Mouse (Mus musculus) heart, postnatal 0 days (tissue): ENCODE measurements around the gene Gm5447. TPM values are rescaled to one million over a fixed set of nuclear protein-coding genes. Genes with fewer than 3 reads are reported as not detected.

Experiments used
- ATAC-seq: fragments of 200-750 bp; cut with Nextera tagmentation; 2 replicates; pipeline ENCODE4 v1.8.0; 2017; ENCODE audit warnings: low read depth, moderate number of reproducible peaks, moderate library complexity; ENCODE audit not compliant: insufficient read depth
- DNase-seq: peaks from one replicate; pipeline ENCODE4 v3.0.0-alpha.2; 2016; ENCODE audit warnings: low spot score
- H3K27ac ChIP-seq: fragments of 300-500 bp; sonication (generic); 2 replicates; pipeline ENCODE4 v1.5.1; 2014; ENCODE audit warnings: low read depth, mild to moderate bottlenecking
- H3K27me3 ChIP-seq: fragments of 300-500 bp; sonication (generic); 2 replicates; pipeline ENCODE4 v1.6.1; 2014; ENCODE audit warnings: low read length, mixed read lengths; ENCODE audit not compliant: control insufficient read depth, insufficient read depth
- H3K36me3 ChIP-seq: fragments of 300-500 bp; sonication (generic); replicated peaks from 2 replicates; pipeline ENCODE4 v1.6.1; 2014; ENCODE audit warnings: low read length, mixed read lengths; ENCODE audit not compliant: control insufficient read depth, insufficient read depth
- H3K4me1 ChIP-seq: fragments of 300-500 bp; sonication (generic); 2 replicates; pipeline ENCODE4 v1.6.1; 2014; ENCODE audit warnings: antibody characterized with exemption; ENCODE audit not compliant: control insufficient read depth, insufficient read depth
- H3K4me2 ChIP-seq: fragments of 300-500 bp; sonication (generic); 2 replicates; pipeline ENCODE4 v1.6.1; 2014; ENCODE audit warnings: low read depth, mild to moderate bottlenecking, low read length, moderate library complexity
- H3K4me3 ChIP-seq: fragments of 300-500 bp; sonication (generic); 2 replicates; pipeline ENCODE4 v1.5.1; 2014; ENCODE audit warnings: low read depth, low read length
- H3K9ac ChIP-seq: fragments of 300-500 bp; sonication (generic); replicated peaks from 2 replicates; pipeline ENCODE4 v1.6.1; 2014; ENCODE audit warnings: low read depth, low read length, mixed read lengths
- H3K9me3 ChIP-seq: fragments of 300-500 bp; sonication (generic); replicated peaks from 2 replicates; pipeline ENCODE4 v1.6.1; 2016; ENCODE audit warnings: low read length; ENCODE audit not compliant: control insufficient read depth
- CTCF ChIP-seq: IDR thresholded peaks from 2 replicates; pipeline ENCODE4 v1.5.1; 2016; ENCODE audit warnings: antibody characterized with exemption, control low read depth, low read depth
- EP300 ChIP-seq: IDR thresholded peaks from 2 replicates; pipeline ENCODE4 v1.6.1; 2016; ENCODE audit warnings: antibody characterized with exemption, low read depth
- WGBS: fragments of 180-500 bp; shearing (Covaris S2); extraction: QIAGEN DNeasy Blood & Tissue Kit; methylation state at CpG from one replicate; pipeline ENCODE4 v1.1.7; 2014; 5-methylcytosine and 5-hydroxymethylcytosine counted together
- polyA plus RNA-seq: library from polyadenylated mRNA; unstranded; fragments of >200 nt; fragmentation: Nextera tagmentation; extraction: Ambion mirVana; gene quantifications from 2 replicates; pipeline ENCODE4 v1.2.1, GENCODE M21; 2015
- total RNA-seq: library from RNA; depleted of rRNA; stranded (reverse); fragments of >200 nt; gene quantifications from 2 replicates; pipeline ENCODE4 v1.2.3, GENCODE M21; 2014; ENCODE audit warnings: low replicate concordance; rRNA removed

The Gm5447 gene
- total and polyA plus RNA-seq, 2 experiments from 2014 or later: not detected

DNA sequence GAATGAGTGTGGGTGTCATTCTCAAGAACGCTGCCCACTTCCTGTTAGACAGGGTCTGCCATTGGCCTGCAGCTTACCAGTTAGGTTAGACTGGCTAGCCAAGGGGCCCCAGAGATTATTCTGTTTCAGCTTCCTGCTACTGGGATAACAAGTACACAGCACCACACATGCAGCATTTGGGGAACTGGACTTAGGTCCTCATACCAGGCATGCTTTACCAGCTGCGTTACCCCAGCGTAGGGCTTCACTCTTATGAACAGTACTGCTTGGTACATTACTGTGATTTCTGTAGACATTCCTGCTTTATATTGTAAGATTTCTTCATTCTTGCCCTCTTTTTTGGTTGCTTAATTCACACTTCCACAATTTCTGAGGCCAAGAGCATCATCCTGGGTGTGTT is 43.5 kb downstream of the Gm5447 start:
- ATAC-seq (no peak), DNase-seq (no peak)
- H3K27ac ChIP-seq: no peak overlapping the region
- no peaks in the 10 kb centered on the region for H3K9me3 ChIP-seq
- no peaks in the 10 kb centered on the region for H3K27me3 ChIP-seq
- H3K4me3 ChIP-seq: no peak overlapping the region
- H3K36me3 ChIP-seq: no peaks in the 10 kb centered on the region
- WGBS: 90% methylated on average over 3 of the region's 3 CpGs
- no peaks in the 10 kb centered on the region for H3K4me1 ChIP-seq
- H3K9ac ChIP-seq: no peak overlapping the region
- TF ChIP-seq EP300 (no peak), CTCF (no peak)
- no peak overlapping the region for H3K4me2 ChIP-seq

DNA sequence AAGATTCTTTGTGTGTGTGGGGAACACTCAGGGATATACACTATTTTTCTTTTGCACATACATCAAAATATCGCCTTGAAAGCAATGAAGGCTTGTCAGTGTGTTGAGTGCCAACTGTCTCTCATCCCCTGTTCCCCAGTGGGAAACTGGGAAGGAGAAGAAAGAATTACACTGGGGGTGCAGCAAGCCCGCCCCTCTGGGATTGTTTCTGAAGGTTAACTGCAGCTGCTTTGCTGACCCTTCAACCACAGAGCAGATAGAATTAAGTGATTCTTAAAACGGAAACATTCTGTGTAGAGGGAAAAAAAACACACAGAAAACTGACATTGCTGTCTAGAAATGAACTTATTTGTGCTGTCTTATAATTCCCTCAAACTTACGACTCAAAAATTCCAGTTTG is 47.5 kb downstream of the Gm5447 start:
- 53% methylated on average over 4 of the region's 4 CpGs for WGBS
- Histone ChIP-seq H3K9me3 (no peaks in the 10 kb centered on the region), H3K4me1 (no peaks in the 10 kb centered on the region), H3K9ac (no peak overlapping the region), H3K27ac (no peak overlapping the region), H3K4me3 (no peak overlapping the region), H3K4me2 (no peak overlapping the region), H3K36me3 (no peaks in the 10 kb centered on the region), H3K27me3 (no peaks in the 10 kb centered on the region)
- DNase-seq (no peak), ATAC-seq (no peak)
- TF ChIP-seq EP300 (no peak), CTCF (no peak)

DNA sequence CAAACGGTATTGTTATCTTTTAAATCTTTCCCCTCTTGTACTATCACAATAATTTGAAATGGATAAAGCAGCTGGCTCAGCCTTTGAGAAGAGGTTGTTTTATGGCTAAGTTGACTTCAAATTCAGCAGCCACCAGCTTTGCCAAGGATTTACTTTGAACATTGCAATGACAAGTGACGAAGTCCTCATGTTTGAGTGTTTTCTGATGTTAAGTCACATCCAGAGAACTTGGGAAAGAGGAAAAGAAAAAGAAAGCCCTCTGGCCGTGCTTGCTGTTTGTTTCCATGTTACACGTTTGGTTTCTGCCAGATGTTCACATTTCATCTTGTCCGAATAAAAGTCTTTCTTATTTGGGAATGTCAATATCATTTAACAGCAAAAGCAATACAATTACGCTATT is 47.9 kb downstream of the Gm5447 start:
- no peak for TF ChIP-seq CTCF
- no peak for TF ChIP-seq EP300
- no peak for ATAC-seq
- Histone ChIP-seq H3K4me2 (no peak overlapping the region), H3K9me3 (no peaks in the 10 kb centered on the region), H3K4me1 (no peaks in the 10 kb centered on the region), H3K27ac (no peak overlapping the region), H3K4me3 (no peak overlapping the region), H3K27me3 (no peaks in the 10 kb centered on the region), H3K9ac (no peak overlapping the region), H3K36me3 (no peaks in the 10 kb centered on the region)
- WGBS: 49% methylated on average over 6 of the region's 6 CpGs
- DNase-seq: no peak

GRCm38 (mm10) chr13:31023664-31024063 is 49.7 kb downstream of the Gm5447 start:
- H3K36me3 ChIP-seq: no peaks in the 10 kb centered on the region
- TF ChIP-seq CTCF (no peak), EP300 (no peak)
- ATAC-seq (no peak), DNase-seq (no peak)
- no peak overlapping the region for H3K27ac ChIP-seq
- H3K27me3 ChIP-seq: no peaks in the 10 kb centered on the region
- 68% methylated on average over 3 of the region's 3 CpGs for WGBS
- no peak overlapping the region for H3K4me3 ChIP-seq
- no peak overlapping the region for H3K4me2 ChIP-seq
- no peaks in the 10 kb centered on the region for H3K4me1 ChIP-seq
- no peak overlapping the region for H3K9ac ChIP-seq
- no peaks in the 10 kb centered on the region for H3K9me3 ChIP-seq

Other genes starting within 250 kb of the Gm5447 start
- gene Irf4, start 225.0 kb upstream of the Gm5447 start, total RNA-seq: not detected in 2 replicates
- gene Irf4, start 225.0 kb upstream of the Gm5447 start, polyA plus RNA-seq: 0.03 and 0.04 TPM in 2 replicates
- not detected in 2 replicates for gene Hus1b, start 26.4 kb upstream of the Gm5447 start, total RNA-seq
- gene Hus1b, start 26.4 kb upstream of the Gm5447 start, polyA plus RNA-seq: not detected in 2 replicates
- 15.3 and 15.8 TPM in 2 replicates for gene Exoc2, start 111 bp upstream of the Gm5447 start, total RNA-seq
- 12.6 and 13.3 TPM in 2 replicates for gene Exoc2, start 111 bp upstream of the Gm5447 start, polyA plus RNA-seq